Mouse (Mus musculus): Measurements from ENCODE around the gene Rhno1. TPM values are rescaled to one million over a fixed set of nuclear protein-coding genes. Genes with fewer than 3 reads are reported as not detected.

The Rhno1 gene
- total and polyA plus RNA-seq, 3 experiments = 18.5 to 60.0 (median 28.7) TPM

- H3K4me3 ChIP-seq (replicated peaks in 1 of 3; ENCODE audit: low read depth in 2 of 3, low read length in 2 of 3, poor library complexity in 1 of 3) = no peak overlapping the region
- H3K27me3 ChIP-seq (replicated peaks) = no peaks in the 10 kb centered on the region
- H3K79me2 ChIP-seq (replicated peaks; ENCODE audit: control insufficient read depth, extremely low read depth, insufficient read depth, poor library complexity, severe bottlenecking) = no peaks in the 10 kb centered on the region
- H3K36me3 ChIP-seq (replicated peaks in 1 of 2; ENCODE audit: control insufficient read depth in 1 of 2, insufficient read depth in 1 of 2, low read length in 1 of 2) = peaks cover 4 to 34% of the 10 kb centered on the region in 2 experiments
- peaks cover 0 to 8% of the 10 kb centered on the region in 2 experiments; a peak in 2 of 4 replicates for H3K4me1 ChIP-seq (ENCODE audit: control insufficient read depth in 1 of 2, insufficient read depth in 2 of 2)
- dilution Hi-C loops (cut with MboI; ENCODE audit: extremely low pct_ligation_motif_present, extremely low pct_unique_long_range_greater_than_20kb, low sequenced_read_pairs) = no loop called here
- H3K4me2 ChIP-seq (ENCODE audit: insufficient read depth, low read depth, poor library complexity, severe bottlenecking) = no peak overlapping the region
- in situ Hi-C loops (cut with MboI; ENCODE audit: low pct_ligation_motif_present, low pct_unique_long_range_greater_than_20kb, low sequenced_read_pairs) = no loop called here
- no peak overlapping the region for H3K9ac ChIP-seq (ENCODE audit: insufficient read depth, low read depth)
- H3K9me3 ChIP-seq (replicated peaks; ENCODE audit: low read length) = no peaks in the 10 kb centered on the region
- no peak for DNase-seq (ENCODE audit: extremely low read depth)
- no peak overlapping the region for H3K27ac ChIP-seq (ENCODE audit: insufficient read depth, low read depth)
- TF ChIP-seq SIN3A (IDR thresholded peaks at IDR 0.05; ENCODE audit: low read length) (no peak), NRF1 (IDR thresholded peaks at IDR 0.05; ENCODE audit: low read depth, low read length) (no peak)
Measured at GRCm38 (mm10) chr6:128346782-128347181, 15.9 kb downstream of the Rhno1 start.

- H3K27ac ChIP-seq (ENCODE audit: insufficient read depth, low read depth) = no peak overlapping the region
Measured at GRCm38 (mm10) chr6:128345623-128346022, 17.1 kb downstream of the Rhno1 start.

GRCm38 (mm10) chr6:128341956-128342723, 20.6 kb downstream of the Rhno1 start:
- no peaks in the 10 kb centered on the region for H3K79me2 ChIP-seq (replicated peaks; ENCODE audit: control insufficient read depth, extremely low read depth, insufficient read depth, poor library complexity, severe bottlenecking)
- peaks cover 0 to 7% of the 10 kb centered on the region in 2 experiments; a peak in 2 of 4 replicates for H3K4me1 ChIP-seq (ENCODE audit: control insufficient read depth in 1 of 2, insufficient read depth in 2 of 2)
- H3K36me3 ChIP-seq (replicated peaks in 1 of 2; ENCODE audit: control insufficient read depth in 1 of 2, insufficient read depth in 1 of 2, low read length in 1 of 2) = peaks cover 0 to 22% of the 10 kb centered on the region in 2 experiments
- TF ChIP-seq USF2 (conservative IDR thresholded peaks at IDR 0.05; ENCODE audit: low read depth, low read length) = no peak
- TF ChIP-seq ELF1 (IDR thresholded peaks at IDR 0.05; ENCODE audit: low read depth, low read length) = no peak
- TF ChIP-seq TCF12 (IDR thresholded peaks at IDR 0.05; ENCODE audit: low read depth, low read length) = no peak
- TF ChIP-seq MAX (IDR thresholded peaks at IDR 0.05; ENCODE audit: low read length) = no peak
- TF ChIP-seq ETS1 (conservative IDR thresholded peaks at IDR 0.05; ENCODE audit: low read depth, low read length) = no peak
- TF ChIP-seq MYC (IDR thresholded peaks at IDR 0.05; ENCODE audit: low read depth, low read length) = no peak
- H3K4me2 ChIP-seq (ENCODE audit: insufficient read depth, low read depth, poor library complexity, severe bottlenecking) = no peak overlapping the region
- no peak for DNase-seq (ENCODE audit: extremely low read depth)
- in situ Hi-C loops (cut with MboI; ENCODE audit: low pct_ligation_motif_present, low pct_unique_long_range_greater_than_20kb, low sequenced_read_pairs) (no loop called here), dilution Hi-C loops (cut with MboI; ENCODE audit: extremely low pct_ligation_motif_present, extremely low pct_unique_long_range_greater_than_20kb, low sequenced_read_pairs) (no loop called here)
- H3K27me3 ChIP-seq (replicated peaks) = no peaks in the 10 kb centered on the region
- no peaks in the 10 kb centered on the region for H3K9me3 ChIP-seq (replicated peaks; ENCODE audit: low read length)
- no peak overlapping the region for H3K4me3 ChIP-seq (replicated peaks in 1 of 3; ENCODE audit: low read depth in 2 of 3, low read length in 2 of 3, poor library complexity in 1 of 3)
- H3K9ac ChIP-seq (ENCODE audit: insufficient read depth, low read depth) = no peak overlapping the region
- no peak overlapping the region for H3K27ac ChIP-seq (ENCODE audit: insufficient read depth, low read depth)

More at GRCm38 (mm10) chr6:128345623-128346022, 17.1 kb downstream of the Rhno1 start:
- TF ChIP-seq USF1 (IDR thresholded peaks at IDR 0.05; ENCODE audit: low read depth, low read length) (no peak), TBP (conservative IDR thresholded peaks at IDR 0.05; ENCODE audit: low read depth, low read length) (no peak), EP300 (IDR thresholded peaks at IDR 0.05; ENCODE audit: low read length) (0 out of 2 replicates have a peak, but pooled peaks have one; percentile 25), RCOR1 (conservative IDR thresholded peaks at IDR 0.05; ENCODE audit: low read depth, low read length) (no peak), HCFC1 (IDR thresholded peaks at IDR 0.05; ENCODE audit: low read depth, low read length) (no peak), JUND (conservative IDR thresholded peaks at IDR 0.05; ENCODE audit: low read depth, low read length) (no peak), MEF2A (IDR thresholded peaks at IDR 0.05; ENCODE audit: borderline replicate concordance, low read depth, low read length) (no peak), USF2 (conservative IDR thresholded peaks at IDR 0.05; ENCODE audit: low read depth, low read length) (no peak), IRF4 (IDR thresholded peaks at IDR 0.05; ENCODE audit: low read depth, low read length) (peak; percentile 27; the same call in 1 of the 2 replicates)
- DNase-seq (ENCODE audit: extremely low read depth) = no peak
- H3K79me2 ChIP-seq (replicated peaks; ENCODE audit: control insufficient read depth, extremely low read depth, insufficient read depth, poor library complexity, severe bottlenecking) = no peaks in the 10 kb centered on the region
- in situ Hi-C loops (cut with MboI; ENCODE audit: low pct_ligation_motif_present, low pct_unique_long_range_greater_than_20kb, low sequenced_read_pairs) = no loop called here
- no peaks in the 10 kb centered on the region for H3K9me3 ChIP-seq (replicated peaks; ENCODE audit: low read length)
- H3K27me3 ChIP-seq (replicated peaks) = no peaks in the 10 kb centered on the region
- H3K36me3 ChIP-seq (replicated peaks in 1 of 2; ENCODE audit: control insufficient read depth in 1 of 2, insufficient read depth in 1 of 2, low read length in 1 of 2) = peaks cover 0 to 30% of the 10 kb centered on the region in 2 experiments
- dilution Hi-C loops (cut with MboI; ENCODE audit: extremely low pct_ligation_motif_present, extremely low pct_unique_long_range_greater_than_20kb, low sequenced_read_pairs) = no loop called here
- H3K4me1 ChIP-seq (ENCODE audit: control insufficient read depth in 1 of 2, insufficient read depth in 2 of 2) = peaks cover 0 to 8% of the 10 kb centered on the region in 2 experiments; a peak in 2 of 4 replicates
- no peak overlapping the region for H3K4me3 ChIP-seq (replicated peaks in 1 of 3; ENCODE audit: low read depth in 2 of 3, low read length in 2 of 3, poor library complexity in 1 of 3)
- no peak overlapping the region for H3K4me2 ChIP-seq (ENCODE audit: insufficient read depth, low read depth, poor library complexity, severe bottlenecking)
- no peak overlapping the region for H3K9ac ChIP-seq (ENCODE audit: insufficient read depth, low read depth)

All from CH12.LX (cell line).